Mouse (Mus musculus): ENCODE results near the gene Actr1a.

GRCm38 (mm10) chr19:46398401-46398800, 2.9 kb upstream of the Actr1a start:
- TF ChIP-seq POLR2A (IDR thresholded peaks at IDR 0.05; ENCODE audit: borderline replicate concordance, insufficient read depth, low read length) = no peak
- no peak for TF ChIP-seq CTCF (IDR thresholded peaks at IDR 0.05; ENCODE audit: borderline replicate concordance, insufficient read depth, low read depth, low read length)

All from cerebellum, adult 2 months (tissue).